Mouse (Mus musculus) embryonic facial prominence, embryonic 10.5 days (tissue): Measurements from ENCODE around the gene Epc2. TPM values are rescaled to one million over a fixed set of nuclear protein-coding genes. Genes with fewer than 3 reads are reported as not detected.

ENCODE experiments used
- DNase-seq: peaks from one replicate; pipeline ENCODE4 v3.0.0-alpha.2; 2017; ENCODE audit warnings: low spot score
- H3K27ac ChIP-seq: fragments of 300-500 bp; sonication (generic); replicated peaks from 2 replicates; pipeline ENCODE4 v1.5.1; 2016; ENCODE audit warnings: mild to moderate bottlenecking
- H3K27me3 ChIP-seq: fragments of 300-500 bp; sonication (generic); replicated peaks from 2 replicates; pipeline ENCODE4 v1.6.1; 2016; ENCODE audit warnings: low read depth, mild to moderate bottlenecking; ENCODE audit not compliant: poor library complexity, severe bottlenecking
- H3K36me3 ChIP-seq: fragments of 300-500 bp; sonication (generic); replicated peaks from 2 replicates; pipeline ENCODE4 v1.6.1; 2016; ENCODE audit warnings: mild to moderate bottlenecking, moderate library complexity
- H3K4me1 ChIP-seq: fragments of 300-500 bp; sonication (generic); 2 replicates; pipeline ENCODE4 v1.6.1; 2016
- H3K4me3 ChIP-seq: fragments of 300-500 bp; sonication (generic); 2 replicates; pipeline ENCODE4 v1.5.1; 2016; ENCODE audit warnings: mild to moderate bottlenecking, moderate library complexity
- H3K9me3 ChIP-seq: fragments of 300-500 bp; sonication (generic); 2 replicates; pipeline ENCODE4 v1.6.1; 2016; ENCODE audit warnings: mild to moderate bottlenecking
- WGBS: fragments of 180-500 bp; shearing (Covaris S2); methylation state at CpG from one replicate; pipeline ENCODE4 v1.1.7; 2016; 5-methylcytosine and 5-hydroxymethylcytosine counted together
- polyA plus RNA-seq: library from polyadenylated mRNA; unstranded; fragments of >200 nt; fragmentation: Nextera tagmentation; extraction: Ambion mirVana; gene quantifications from 2 replicates; pipeline ENCODE4 v1.2.1, GENCODE M21; 2016

Epc2 gene
- polyA plus RNA-seq, 1 experiment from 2014 or later: 8.0 TPM

DNA sequence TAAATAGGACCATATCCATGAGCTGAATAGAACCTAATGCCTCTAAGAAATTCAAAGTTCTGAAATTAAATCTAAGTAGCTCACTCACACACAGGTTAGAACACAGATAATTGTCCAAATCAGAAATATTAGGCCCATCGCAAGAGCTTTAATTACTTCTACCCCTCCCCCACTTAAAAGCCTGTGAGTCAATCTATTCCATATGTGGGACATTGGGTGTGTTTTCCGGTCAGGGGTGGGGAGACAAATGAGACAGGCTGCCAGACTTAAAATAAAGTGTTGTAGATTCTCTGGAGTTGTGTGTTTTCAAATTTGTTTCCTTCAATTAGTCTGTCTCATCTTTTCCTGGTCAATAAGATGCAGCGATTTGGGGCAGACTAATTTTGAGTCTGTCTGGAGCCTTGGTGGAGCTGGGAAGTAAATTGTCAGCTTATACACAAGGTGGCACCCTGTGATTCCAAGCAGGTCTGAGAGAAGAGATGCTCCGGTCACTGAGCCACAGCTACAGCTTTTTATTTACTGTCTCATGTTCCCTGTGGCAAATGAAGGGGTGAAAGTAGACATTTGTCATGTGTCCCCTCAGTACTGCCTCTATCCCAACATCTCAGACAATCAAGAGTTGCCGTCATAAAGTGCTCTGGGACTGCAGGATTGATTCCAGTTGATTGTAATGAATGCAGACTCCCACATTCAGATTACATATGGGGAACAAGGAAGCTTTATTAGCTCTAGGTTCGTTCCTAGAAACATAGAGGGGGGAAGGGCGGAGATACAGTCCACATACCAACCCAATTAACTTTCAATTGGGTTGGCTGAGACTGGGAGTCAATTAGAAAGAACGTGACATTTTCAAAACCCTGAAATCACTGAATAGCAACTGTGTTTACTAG, 3.5 kb upstream of the Epc2 start:
- Histone ChIP-seq H3K9me3 (no peaks in the 10 kb centered on the region), H3K27me3 (no peaks in the 10 kb centered on the region), H3K4me1 (peaks cover 35% of the 10 kb centered on the region), H3K27ac (peak overlapping the region; percentile 81), H3K4me3 (peak overlapping the region; percentile 35), H3K36me3 (no peaks in the 10 kb centered on the region)
- DNase-seq: peak; percentile 44
- 23% methylated on average over 8 of the region's 8 CpGs for WGBS

DNA sequence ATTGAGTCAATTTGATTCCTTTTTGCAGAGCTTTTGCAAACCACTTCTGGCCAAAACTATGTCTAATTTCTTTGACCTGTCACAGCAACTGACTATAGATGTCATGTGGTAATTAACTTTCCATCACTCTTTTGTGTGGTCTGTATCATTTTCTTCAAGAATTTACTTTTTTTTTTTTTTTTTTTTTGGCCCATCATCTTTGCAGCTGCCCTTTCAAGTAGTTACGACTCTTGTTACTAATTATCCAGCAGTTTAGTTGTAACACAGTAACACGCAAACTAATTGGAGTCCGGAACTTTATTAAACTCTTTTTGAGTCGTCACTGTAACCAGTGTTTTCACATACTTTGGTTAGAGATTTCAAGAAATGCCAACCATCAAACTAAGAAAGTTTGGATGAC, 819 bp upstream of the Epc2 start:
- H3K27me3 ChIP-seq: no peaks in the 10 kb centered on the region
- 11% methylated on average over 4 of the region's 4 CpGs for WGBS
- H3K4me1 ChIP-seq: peaks cover 35% of the 10 kb centered on the region
- no peak for DNase-seq
- H3K27ac ChIP-seq: peak overlapping the region; percentile 100
- no peaks in the 10 kb centered on the region for H3K36me3 ChIP-seq
- peak overlapping the region; percentile 98 for H3K4me3 ChIP-seq
- no peaks in the 10 kb centered on the region for H3K9me3 ChIP-seq

GRCm38 (mm10) chr2:49451637-49452211, 438 bp downstream of the Epc2 start:
- Histone ChIP-seq H3K27ac (peak overlapping the region; percentile 100), H3K27me3 (no peaks in the 10 kb centered on the region), H3K4me1 (peaks cover 31% of the 10 kb centered on the region), H3K9me3 (no peaks in the 10 kb centered on the region), H3K4me3 (peak overlapping the region; percentile 98), H3K36me3 (no peaks in the 10 kb centered on the region)
- DNase-seq: peak; percentile 95
- WGBS: under 1% methylated on average over 63 of the region's 64 CpGs

DNA sequence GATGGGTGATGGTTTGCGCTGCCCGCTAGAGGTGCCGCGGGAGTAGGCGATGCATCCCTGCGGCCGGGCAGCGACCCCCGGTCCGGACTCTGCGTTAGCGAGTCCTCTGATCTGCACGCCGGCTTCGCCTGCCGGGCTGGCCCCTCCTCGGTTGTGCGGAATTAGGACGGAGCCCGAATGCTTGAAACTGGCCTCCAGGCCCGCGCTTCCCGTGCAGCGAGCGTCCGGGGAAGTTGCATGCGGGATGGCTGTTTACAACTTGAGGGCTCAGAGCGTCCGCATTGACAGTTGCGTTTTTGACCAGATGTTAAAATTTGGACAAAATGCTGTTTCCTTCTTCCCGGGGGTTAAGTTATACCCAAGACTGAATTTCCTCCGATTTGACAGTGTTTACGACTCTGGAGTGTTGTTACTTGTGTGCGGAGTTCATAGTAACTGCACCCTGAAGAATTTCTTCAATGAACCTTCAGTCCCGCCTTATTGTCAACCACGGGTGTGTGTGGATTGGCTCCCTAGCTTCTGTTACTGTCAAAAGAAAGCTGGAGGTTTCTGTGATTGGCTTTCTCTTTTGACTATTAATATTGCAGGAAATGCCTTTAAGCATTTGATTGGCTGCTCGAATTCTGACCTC, 1.3 kb downstream of the Epc2 start:
- Histone ChIP-seq H3K9me3 (no peaks in the 10 kb centered on the region), H3K27ac (peak overlapping the region; percentile 100), H3K36me3 (no peaks in the 10 kb centered on the region), H3K4me3 (peak overlapping the region; percentile 98), H3K27me3 (no peaks in the 10 kb centered on the region), H3K4me1 (peaks cover 22% of the 10 kb centered on the region)
- peak; percentile 56 for DNase-seq
- WGBS: under 1% methylated on average over 37 of the region's 37 CpGs

DNA sequence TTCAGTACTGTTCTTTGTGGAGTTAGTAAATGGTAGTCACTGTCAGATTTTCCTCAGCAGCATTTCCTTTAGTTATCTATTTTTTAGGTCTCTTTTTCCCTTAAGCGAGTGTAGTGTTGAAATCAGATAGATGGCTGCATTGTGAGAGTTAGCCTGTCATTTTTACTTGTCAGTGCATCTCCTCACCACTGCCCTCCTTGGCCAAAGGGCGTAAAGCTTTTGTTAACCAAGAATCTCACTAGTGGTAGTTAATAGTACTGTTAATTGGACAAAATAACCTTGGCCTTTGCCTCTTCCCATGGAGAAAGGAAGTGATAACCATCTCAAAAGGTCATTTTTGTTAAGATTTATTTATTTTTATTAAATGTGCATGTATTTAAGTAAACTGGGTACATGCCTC, 6.5 kb downstream of the Epc2 start:
- WGBS: 86% methylated on average over 2 of the region's 2 CpGs
- Histone ChIP-seq H3K27ac (no peak overlapping the region), H3K4me3 (no peak overlapping the region), H3K9me3 (peaks cover 14% of the 10 kb centered on the region; the same call in 1 of the 2 replicates), H3K4me1 (no peaks in the 10 kb centered on the region), H3K27me3 (no peaks in the 10 kb centered on the region), H3K36me3 (peaks cover 26% of the 10 kb centered on the region)
- DNase-seq: no peak

DNA sequence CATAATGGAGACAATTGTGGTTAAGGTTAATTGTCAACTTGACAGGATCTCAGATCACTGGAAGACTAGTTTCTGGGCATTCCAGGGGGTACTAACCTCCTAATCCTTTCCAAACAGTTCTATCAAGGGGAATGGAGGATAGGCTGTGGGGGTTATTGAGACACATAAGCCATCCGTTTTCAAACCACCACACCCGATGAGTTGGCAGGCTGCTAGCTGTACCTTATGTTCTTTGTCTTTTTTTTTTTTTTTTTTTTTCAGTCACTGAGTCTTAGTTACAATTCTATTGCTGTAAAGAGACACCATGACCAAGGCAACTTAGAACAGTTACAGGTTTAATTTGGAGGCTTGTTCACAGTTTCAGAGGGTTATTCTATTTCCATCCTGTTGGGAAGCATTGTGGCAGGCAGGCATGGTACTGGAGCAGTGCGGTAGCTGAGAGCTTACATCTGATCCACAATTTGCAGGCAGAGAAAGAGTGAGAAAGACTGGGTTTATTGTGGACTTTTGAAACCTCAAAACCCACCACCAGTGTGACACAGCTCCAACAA, 14.5 kb downstream of the Epc2 start:
- Histone ChIP-seq H3K4me3 (no peak overlapping the region), H3K27me3 (no peaks in the 10 kb centered on the region), H3K36me3 (peaks cover 18% of the 10 kb centered on the region), H3K9me3 (peaks cover 13% of the 10 kb centered on the region; the same call in 1 of the 2 replicates), H3K4me1 (no peaks in the 10 kb centered on the region), H3K27ac (no peak overlapping the region)
- 90% methylated on average over 3 of the region's 3 CpGs for WGBS
- no peak for DNase-seq

GRCm38 (mm10) chr2:49467038-49467437, 15.8 kb downstream of the Epc2 start:
- WGBS: 77% methylated on average over 1 of the region's 1 CpGs
- no peaks in the 10 kb centered on the region for H3K4me1 ChIP-seq
- H3K27ac ChIP-seq: no peak overlapping the region
- H3K4me3 ChIP-seq: no peak overlapping the region
- no peak for DNase-seq
- 0 out of 2 replicates have a peak, but pooled peaks cover under 1% of the 10 kb centered on the region for H3K9me3 ChIP-seq
- H3K27me3 ChIP-seq: no peaks in the 10 kb centered on the region
- H3K36me3 ChIP-seq: peaks cover 7% of the 10 kb centered on the region; the same call in 1 of the 2 replicates

DNA sequence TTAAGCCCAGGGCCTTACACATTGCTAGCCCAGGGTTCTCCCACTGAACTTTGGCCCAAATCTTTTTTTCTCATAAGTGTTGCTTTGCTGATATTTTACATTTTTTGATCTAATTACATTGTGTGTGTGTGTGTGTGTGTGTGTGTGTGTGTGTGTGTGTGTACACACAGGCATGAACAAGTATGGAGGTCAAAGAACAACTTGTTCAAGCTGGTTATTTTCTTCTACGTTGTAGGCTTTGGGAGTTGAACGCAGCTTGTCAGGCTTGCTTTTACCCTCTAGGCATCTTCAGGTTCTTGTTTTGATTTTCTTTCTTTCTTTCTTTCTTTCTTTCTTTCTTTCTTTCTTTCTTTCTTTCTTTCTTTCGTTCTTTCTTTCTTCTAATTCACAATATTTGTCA, 19.9 kb downstream of the Epc2 start:
- H3K27ac ChIP-seq: no peak overlapping the region
- H3K4me1 ChIP-seq: no peaks in the 10 kb centered on the region
- no peaks in the 10 kb centered on the region for H3K27me3 ChIP-seq
- no peaks in the 10 kb centered on the region for H3K9me3 ChIP-seq
- DNase-seq: no peak
- 0 out of 2 replicates have a peak, but pooled peaks cover 3% of the 10 kb centered on the region for H3K36me3 ChIP-seq
- WGBS: 87% methylated on average over 3 of the region's 3 CpGs
- no peak overlapping the region for H3K4me3 ChIP-seq

GRCm38 (mm10) chr2:49471641-49472355, 20.5 kb downstream of the Epc2 start:
- Histone ChIP-seq H3K36me3 (0 out of 2 replicates have a peak, but pooled peaks cover 3% of the 10 kb centered on the region), H3K4me1 (no peaks in the 10 kb centered on the region), H3K27ac (no peak overlapping the region), H3K9me3 (no peaks in the 10 kb centered on the region), H3K4me3 (no peak overlapping the region), H3K27me3 (no peaks in the 10 kb centered on the region)
- 79% methylated on average over 5 of the region's 5 CpGs for WGBS
- no peak for DNase-seq

DNA sequence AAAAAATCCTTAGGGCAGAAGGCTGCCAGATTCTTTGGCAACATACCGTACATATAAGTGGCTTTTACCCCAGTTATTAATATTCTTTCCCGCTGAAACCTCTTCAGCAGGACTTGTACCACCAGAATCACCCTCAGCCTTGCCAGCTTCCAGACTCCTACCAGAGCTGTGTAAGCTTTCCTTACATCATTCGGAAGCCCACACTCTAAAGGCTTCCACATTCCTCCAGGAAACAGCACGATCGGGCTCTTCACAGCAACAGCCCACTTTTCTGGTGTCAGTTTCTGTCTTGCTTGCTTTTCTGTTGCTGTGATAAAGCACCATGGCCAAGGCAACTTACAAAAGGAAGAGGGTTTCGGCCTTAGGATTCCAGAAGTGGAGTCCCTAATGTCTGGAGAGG, 21.2 kb downstream of the Epc2 start:
- H3K36me3 ChIP-seq: 0 out of 2 replicates have a peak, but pooled peaks cover 3% of the 10 kb centered on the region
- 93% methylated on average over 6 of the region's 6 CpGs for WGBS
- H3K27ac ChIP-seq: no peak overlapping the region
- H3K27me3 ChIP-seq: no peaks in the 10 kb centered on the region
- H3K9me3 ChIP-seq: no peaks in the 10 kb centered on the region
- H3K4me1 ChIP-seq: no peaks in the 10 kb centered on the region
- no peak overlapping the region for H3K4me3 ChIP-seq
- DNase-seq: no peak

GRCm38 (mm10) chr2:49482146-49482545, 30.9 kb downstream of the Epc2 start:
- Histone ChIP-seq H3K9me3 (no peaks in the 10 kb centered on the region), H3K4me1 (no peaks in the 10 kb centered on the region), H3K4me3 (no peak overlapping the region), H3K27me3 (no peaks in the 10 kb centered on the region), H3K36me3 (peaks cover 2% of the 10 kb centered on the region; the same call in 1 of the 2 replicates), H3K27ac (no peak overlapping the region)
- no peak for DNase-seq

DNA sequence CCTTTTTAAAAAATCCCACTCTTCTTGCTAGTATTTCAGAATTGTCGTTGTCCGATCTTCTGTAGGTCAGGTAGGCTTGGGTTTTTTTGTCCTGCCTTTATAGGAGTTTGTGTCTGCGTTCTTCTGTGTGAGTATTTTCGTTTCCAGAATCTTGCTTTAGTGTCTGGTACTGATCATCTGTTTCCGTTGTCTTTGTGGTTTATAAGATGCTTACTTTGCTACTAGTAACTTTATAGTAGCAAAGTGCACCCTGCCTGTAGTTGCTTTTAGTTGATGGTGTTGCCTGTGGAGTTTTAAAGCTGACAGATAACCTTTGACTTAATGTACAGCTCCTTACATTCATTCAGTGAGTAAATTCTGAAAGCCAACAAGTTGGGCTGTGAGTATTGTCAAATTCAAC, 32.1 kb downstream of the Epc2 start:
- no peak overlapping the region for H3K4me3 ChIP-seq
- 98% methylated on average over 5 of the region's 5 CpGs for WGBS
- H3K27me3 ChIP-seq: no peaks in the 10 kb centered on the region
- DNase-seq: no peak
- peaks cover 2% of the 10 kb centered on the region; the same call in 1 of the 2 replicates for H3K36me3 ChIP-seq
- no peaks in the 10 kb centered on the region for H3K9me3 ChIP-seq
- H3K4me1 ChIP-seq: no peaks in the 10 kb centered on the region
- H3K27ac ChIP-seq: no peak overlapping the region
